Mouse (Mus musculus) CH12.LX (cell line): ENCODE data around the gene Rps18. TPM values are rescaled to one million over a fixed set of nuclear protein-coding genes. Genes with fewer than 3 reads are reported as not detected.

ENCODE experiments used
- DNase-seq: peaks from one replicate; pipeline ENCODE4 v3.0.0-alpha.2; 2013; ENCODE audit errors: extremely low read depth
- H3K27ac ChIP-seq: 2 replicates; pipeline ENCODE4 v1.5.1; 2012; ENCODE audit warnings: low read depth, mild to moderate bottlenecking, control low read depth, moderate library complexity; ENCODE audit not compliant: insufficient read depth
- H3K27me3 ChIP-seq: replicated peaks from 2 replicates; pipeline ENCODE3; 2012; ENCODE audit warnings: inconsistent platforms
- H3K36me3 ChIP-seq, 2 experiments: replicated peaks in 1 of 2; 2 replicates each; pipeline versions ENCODE3 to v1.6.1; 2012; ENCODE audit warnings: inconsistent platforms in 1 of 2, low read length in 1 of 2, mild to moderate bottlenecking in 1 of 2, mixed read lengths in 1 of 2, moderate library complexity in 1 of 2; ENCODE audit not compliant: control insufficient read depth in 1 of 2, insufficient read depth in 1 of 2
- H3K4me1 ChIP-seq, 2 experiments: 2 replicates each; pipeline ENCODE4 v1.6.1; 2012; ENCODE audit warnings: inconsistent platforms in 1 of 2, moderate library complexity in 1 of 2; ENCODE audit not compliant: insufficient read depth in 2 of 2, control insufficient read depth in 1 of 2
- H3K4me2 ChIP-seq: 2 replicates; pipeline ENCODE4 v1.6.1; 2012; ENCODE audit warnings: low read depth, mild to moderate bottlenecking, control low read depth; ENCODE audit not compliant: poor library complexity, insufficient read depth, severe bottlenecking
- H3K4me3 ChIP-seq, 3 experiments: fragments of 150-350 bp in 1 of 3; sonication (generic) in 1 of 3; replicated peaks in 1 of 3; 2 replicates each; pipeline versions ENCODE3 to v1.5.1; 2011 to 2012; ENCODE audit warnings: low read depth in 2 of 3, low read length in 2 of 3, mild to moderate bottlenecking in 2 of 3, moderate library complexity in 2 of 3, control low read depth in 1 of 3, improper control_type of control experiment in 1 of 3, inconsistent platforms in 1 of 3, mixed read lengths in 1 of 3; ENCODE audit not compliant: poor library complexity in 1 of 3
- H3K79me2 ChIP-seq: replicated peaks from 2 replicates; pipeline ENCODE4 v1.6.1; 2012; ENCODE audit warnings: mild to moderate bottlenecking, moderate library complexity; ENCODE audit not compliant: control insufficient read depth, poor library complexity, insufficient read depth, severe bottlenecking; ENCODE audit errors: extremely low read depth
- H3K9ac ChIP-seq: 2 replicates; pipeline ENCODE4 v1.6.1; 2012; ENCODE audit warnings: low read depth, mild to moderate bottlenecking, control low read depth, moderate library complexity; ENCODE audit not compliant: insufficient read depth
- H3K9me3 ChIP-seq: replicated peaks from 2 replicates; pipeline ENCODE3; 2012; ENCODE audit warnings: low read length, inconsistent platforms, mixed read lengths
- BHLHE40 ChIP-seq: IDR thresholded peaks from 2 replicates; pipeline ENCODE4 v1.6.1; 2011; ENCODE audit warnings: mild to moderate bottlenecking, low read depth, low read length, improper control_type of control experiment
- CHD1 ChIP-seq: IDR thresholded peaks from 2 replicates; pipeline ENCODE4 v1.6.1; 2012; ENCODE audit warnings: low read depth, low read length, improper control_type of control experiment, inconsistent platforms
- CHD2 ChIP-seq: IDR thresholded peaks from 2 replicates; pipeline ENCODE4 v1.6.1; 2011; ENCODE audit warnings: low read length, improper control_type of control experiment
- CTCF ChIP-seq, 2 experiments: IDR thresholded peaks in 1 of 2; conservative IDR thresholded peaks in 1 of 2; 2 replicates each; pipeline ENCODE4 v1.5.1; 2011 to 2012; ENCODE audit warnings: low read depth in 2 of 2, low read length in 2 of 2, improper control_type of control experiment in 1 of 2, inconsistent platforms in 1 of 2, mild to moderate bottlenecking in 1 of 2, moderate library complexity in 1 of 2
- ELF1 ChIP-seq: IDR thresholded peaks from 2 replicates; pipeline ENCODE4 v1.6.1; 2014; ENCODE audit warnings: low read depth, mild to moderate bottlenecking, inconsistent platforms, low read length, improper control_type of control experiment
- EP300 ChIP-seq: IDR thresholded peaks from 2 replicates; pipeline ENCODE4 v1.6.1; 2011; ENCODE audit warnings: low read length, improper control_type of control experiment
- IRF4 ChIP-seq: IDR thresholded peaks from 2 replicates; pipeline ENCODE4 v1.6.1; 2014; ENCODE audit warnings: low read depth, mild to moderate bottlenecking, inconsistent platforms, low read length, improper control_type of control experiment
- JUND ChIP-seq: conservative IDR thresholded peaks from 2 replicates; pipeline ENCODE4 v1.6.1; 2011; ENCODE audit warnings: low read depth, low read length, improper control_type of control experiment
- MAX ChIP-seq: IDR thresholded peaks from 2 replicates; pipeline ENCODE4 v1.6.1; 2011; ENCODE audit warnings: low read length, improper control_type of control experiment
- MXI1 ChIP-seq: IDR thresholded peaks from 2 replicates; pipeline ENCODE4 v1.6.1; 2011; ENCODE audit warnings: mild to moderate bottlenecking, low read depth, low read length, improper control_type of control experiment
- PAX5 ChIP-seq: IDR thresholded peaks from 2 replicates; pipeline ENCODE4 v1.6.1; 2012; ENCODE audit warnings: low read length, inconsistent platforms, mixed read lengths
- POLR2A ChIP-seq: IDR thresholded peaks from 2 replicates; pipeline ENCODE4 v1.6.1; 2011; ENCODE audit warnings: low read depth, mild to moderate bottlenecking, improper control_type of control experiment, low read length
- POLR2AphosphoS2 ChIP-seq: IDR thresholded peaks from 2 replicates; pipeline ENCODE4 v1.6.1; 2011; ENCODE audit warnings: low read depth, low read length, improper control_type of control experiment
- RCOR1 ChIP-seq: conservative IDR thresholded peaks from 2 replicates; pipeline ENCODE4 v1.6.1; 2012; ENCODE audit warnings: low read depth, mild to moderate bottlenecking, inconsistent platforms, low read length, improper control_type of control experiment
- TBP ChIP-seq: conservative IDR thresholded peaks from 2 replicates; pipeline ENCODE4 v1.6.1; 2011; ENCODE audit warnings: low read depth, low read length, improper control_type of control experiment
- UBTF ChIP-seq: IDR thresholded peaks from 2 replicates; pipeline ENCODE4 v1.6.1; 2012; ENCODE audit warnings: low read depth, mild to moderate bottlenecking, inconsistent platforms, low read length, improper control_type of control experiment, moderate library complexity
- USF1 ChIP-seq: IDR thresholded peaks from 2 replicates; pipeline ENCODE4 v1.6.1; 2014; ENCODE audit warnings: low read depth, mild to moderate bottlenecking, inconsistent platforms, low read length, improper control_type of control experiment
- USF2 ChIP-seq: conservative IDR thresholded peaks from 2 replicates; pipeline ENCODE4 v1.6.1; 2011; ENCODE audit warnings: low read depth, low read length, improper control_type of control experiment
- ZKSCAN1 ChIP-seq: IDR thresholded peaks from 2 replicates; pipeline ENCODE4 v1.6.1; 2012; ENCODE audit warnings: low read depth, inconsistent platforms, low read length, improper control_type of control experiment, borderline replicate concordance
- ZMIZ1 ChIP-seq: IDR thresholded peaks from 2 replicates; pipeline ENCODE4 v1.6.1; 2012; ENCODE audit warnings: low read depth, mild to moderate bottlenecking, inconsistent platforms, low read length, improper control_type of control experiment
- ZNF384 ChIP-seq: IDR thresholded peaks from 2 replicates; pipeline ENCODE4 v1.6.1; 2012; ENCODE audit warnings: low read depth, low read length, improper control_type of control experiment, inconsistent platforms
- dilution Hi-C: fragments of 300-500 bp; cut with MboI; formaldehyde crosslinking; loops from 2 replicates; pipeline ENCODE4 v1.14.3; 2020; ENCODE audit warnings: low sequenced_read_pairs; ENCODE audit not compliant: extremely low pct_unique_long_range_greater_than_20kb, extremely low pct_ligation_motif_present
- in situ Hi-C: fragments of 300-500 bp; cut with MboI; formaldehyde crosslinking; loops from 3 replicates; pipeline ENCODE4 v1.14.3; 2019; ENCODE audit warnings: low sequenced_read_pairs, low pct_ligation_motif_present, low pct_unique_long_range_greater_than_20kb, mixed read lengths
- polyA plus RNA-seq: library from polyadenylated mRNA; unstranded; fragments of >175 nt; gene quantifications from 2 replicates; pipeline ENCODE4 v1.2.1, GENCODE M21; 2012; ENCODE audit warnings: low read depth; ENCODE audit not compliant: insufficient read length
- total RNA-seq, 2 experiments: library from RNA; depleted of rRNA; stranded (reverse); fragments of 300-350 nt in 1 of 2; fragments of >200 nt in 1 of 2; gene quantifications; 2 replicates each; pipeline ENCODE4 v1.2.3; 2012 to 2014

The Rps18 gene
- total and polyA plus RNA-seq, 3 experiments: 246 to 991 (median 302) TPM

DNA sequence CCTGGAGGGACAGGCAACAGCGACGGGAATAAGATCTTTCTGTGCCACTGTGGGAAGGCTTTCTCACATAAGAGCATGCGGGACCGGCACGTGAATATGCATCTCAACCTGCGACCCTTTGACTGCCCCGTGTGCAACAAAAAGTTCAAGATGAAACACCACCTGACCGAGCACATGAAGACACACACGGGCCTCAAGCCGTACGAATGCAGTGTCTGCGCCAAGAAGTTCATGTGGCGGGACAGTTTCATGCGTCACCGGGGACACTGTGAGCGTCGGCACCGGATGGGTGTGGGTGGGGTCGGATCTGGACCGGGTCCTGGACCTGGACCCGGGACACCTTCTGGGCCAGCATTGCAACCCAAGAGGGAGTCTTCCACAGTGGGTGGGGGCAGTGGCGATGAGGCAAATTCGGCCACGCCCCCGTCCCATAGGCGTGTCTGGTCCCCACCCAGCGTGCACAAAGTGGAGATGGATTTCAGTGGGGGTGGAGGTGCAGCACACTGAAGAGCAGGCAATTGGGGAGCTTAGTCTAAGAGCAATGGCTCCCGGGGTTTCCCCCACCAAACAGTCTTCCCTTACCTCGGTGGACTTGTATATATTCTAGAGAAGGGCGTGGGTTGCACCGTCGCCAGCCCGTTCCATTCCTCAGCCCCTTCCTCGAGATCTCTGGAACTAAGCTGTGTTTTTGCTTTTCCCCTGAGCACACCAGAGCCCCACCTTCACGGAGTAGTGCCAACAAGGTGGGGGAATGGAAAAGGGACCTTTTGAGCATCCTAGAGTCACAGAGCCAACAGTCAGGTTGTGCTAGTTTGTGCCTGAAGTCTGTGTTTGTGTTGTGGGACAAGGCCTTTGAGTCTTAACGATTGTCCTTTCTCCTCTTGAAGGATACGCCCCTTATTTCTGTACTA lies 37.3 kb downstream of the Rps18 start:
- DNase-seq: peak; percentile 34

DNA sequence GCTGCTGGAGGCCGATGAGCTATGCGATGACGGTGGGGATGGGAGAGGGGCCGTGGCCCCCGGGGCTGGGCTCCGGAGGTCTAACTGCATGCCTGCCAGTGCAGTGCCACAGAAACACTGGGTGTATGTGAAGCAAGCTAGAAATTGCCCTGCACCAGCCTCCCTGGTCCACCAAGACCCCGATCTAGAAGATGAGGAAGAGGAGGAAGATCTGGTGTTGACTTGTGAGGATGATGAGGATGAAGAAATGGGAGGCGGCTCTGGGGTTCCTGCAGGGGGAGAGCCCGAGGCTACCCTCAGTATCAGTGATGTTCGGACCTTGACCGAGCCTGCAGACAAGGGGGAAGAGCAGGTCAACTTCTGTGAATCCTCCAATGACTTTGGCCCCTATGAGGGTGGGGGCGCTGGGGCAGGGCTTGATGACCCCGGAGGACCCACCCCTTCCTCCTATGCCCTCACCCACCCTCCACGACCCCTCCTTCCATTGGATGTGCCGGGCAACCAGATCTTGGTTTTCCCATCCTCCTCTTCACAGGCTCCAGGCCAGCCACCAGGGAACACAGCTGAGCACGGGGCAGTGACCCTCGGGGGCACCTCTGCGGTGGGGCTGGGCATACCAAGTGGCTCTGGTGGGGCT lies 38.0 kb downstream of the Rps18 start:
- in situ Hi-C loops: no loop called here
- no peak overlapping the region; the same call in 1 of the 2 replicates for H3K4me2 ChIP-seq
- no peak overlapping the region for H3K27ac ChIP-seq
- peaks cover 24% of the 10 kb centered on the region for H3K79me2 ChIP-seq
- no peak overlapping the region for H3K4me3 ChIP-seq
- no peak overlapping the region for H3K9ac ChIP-seq
- TF ChIP-seq PAX5 (no peak), ZMIZ1 (no peak), UBTF (no peak), ELF1 (no peak), USF1 (no peak), RCOR1 (no peak), POLR2AphosphoS2 (no peak), IRF4 (no peak), MXI1 (no peak), CHD2 (no peak), CHD1 (no peak), ZKSCAN1 (no peak), POLR2A (no peak), MAX (no peak), CTCF (conservative IDR thresholded peaks at IDR 0.05 in 1 of 2, IDR thresholded peaks at IDR 0.05 in 1 of 2; ENCODE audit: low read depth in 2 of 2, low read length in 2 of 2) (no peak), ZNF384 (no peak), USF2 (no peak), JUND (no peak)
- peaks cover 44 to 62% of the 10 kb centered on the region in 2 experiments for H3K36me3 ChIP-seq
- H3K4me1 ChIP-seq: peaks cover 32 to 55% of the 10 kb centered on the region in 2 experiments
- dilution Hi-C loops: no loop called here
- H3K9me3 ChIP-seq: peaks cover 6% of the 10 kb centered on the region
- no peaks in the 10 kb centered on the region for H3K27me3 ChIP-seq
- no peak for DNase-seq

More for the DNA sequence above, 37.3 kb downstream of the Rps18 start:
- H3K9ac ChIP-seq: peak overlapping the region; percentile 11; the same call in 1 of the 2 replicates
- H3K4me1 ChIP-seq: peaks cover 32 to 55% of the 10 kb centered on the region in 2 experiments
- no peaks in the 10 kb centered on the region for H3K27me3 ChIP-seq
- dilution Hi-C loops: no loop called here
- no peak for TF ChIP-seq RCOR1
- 0 out of 2 replicates have a peak, but pooled peaks have one; percentile 14 for TF ChIP-seq MAX
- TF ChIP-seq EP300: no peak
- 0 out of 2 replicates have a peak, but pooled peaks have one; percentile 38 for TF ChIP-seq POLR2AphosphoS2
- no peak for TF ChIP-seq BHLHE40
- TF ChIP-seq TBP: no peak
- TF ChIP-seq, all 38 proteins: peak for 2
- H3K4me2 ChIP-seq: peak overlapping the region; percentile 65
- H3K9me3 ChIP-seq: peaks cover 6% of the 10 kb centered on the region
- peaks cover 41 to 60% of the 10 kb centered on the region in 2 experiments for H3K36me3 ChIP-seq
- in situ Hi-C loops: no loop called here
- peak overlapping the region; percentile 66 for H3K27ac ChIP-seq
- peaks cover 26% of the 10 kb centered on the region for H3K79me2 ChIP-seq
- peak overlapping the region; percentile 71 to 99 (median 83) for H3K4me3 ChIP-seq
